Mouse (Mus musculus) kidney, embryonic 16.5 days (tissue): ENCODE results near the gene Ccdc170. TPM values are rescaled to one million over a fixed set of nuclear protein-coding genes. Genes with fewer than 3 reads are reported as not detected.
A peak's percentile ranks its signal among the peaks of the same experiment; 100 is the strongest.

Experiments
- ATAC-seq: fragments of 200-750 bp; cut with Nextera tagmentation; 2 replicates; pipeline ENCODE4 v1.8.0; 2017; ENCODE audit warnings: moderate TSS enrichment; ENCODE audit not compliant: low FRiP score, low TSS enrichment
- H3K27ac ChIP-seq: fragments of 300-500 bp; sonication (generic); 2 replicates; pipeline ENCODE4 v1.5.1; 2014; ENCODE audit warnings: low read length
- H3K27me3 ChIP-seq: fragments of 300-500 bp; sonication (generic); 2 replicates; pipeline ENCODE4 v1.6.1; 2014; ENCODE audit warnings: low read length, control low read depth, mixed read lengths; ENCODE audit not compliant: insufficient read depth
- H3K36me3 ChIP-seq: fragments of 300-500 bp; sonication (generic); 2 replicates; pipeline ENCODE4 v1.6.1; 2014; ENCODE audit warnings: low read length, control low read depth, mixed read lengths; ENCODE audit not compliant: insufficient read depth
- H3K4me1 ChIP-seq: fragments of 300-500 bp; sonication (generic); 2 replicates; pipeline ENCODE4 v1.6.1; 2014; ENCODE audit warnings: low read length, control low read depth, mixed read lengths; ENCODE audit not compliant: insufficient read depth
- H3K4me2 ChIP-seq: fragments of 300-500 bp; sonication (generic); replicated peaks from 2 replicates; pipeline ENCODE4 v1.6.1; 2014; ENCODE audit warnings: low read depth, low read length
- H3K4me3 ChIP-seq: fragments of 300-500 bp; sonication (generic); 2 replicates; pipeline ENCODE4 v1.5.1; 2014; ENCODE audit warnings: mild to moderate bottlenecking, low read length
- H3K9ac ChIP-seq: fragments of 300-500 bp; sonication (generic); replicated peaks from 2 replicates; pipeline ENCODE4 v1.6.1; 2014; ENCODE audit warnings: low read length
- H3K9me3 ChIP-seq: fragments of 300-500 bp; sonication (generic); 2 replicates; pipeline ENCODE4 v1.6.1; 2016; ENCODE audit warnings: low read length, control low read depth
- WGBS: fragments of 180-500 bp; shearing (Covaris S2); extraction: QIAGEN DNeasy Blood & Tissue Kit; methylation state at CpG from one replicate; pipeline ENCODE4 v1.1.7; 2014; 5-methylcytosine and 5-hydroxymethylcytosine counted together
- polyA plus RNA-seq: library from polyadenylated mRNA; unstranded; fragments of >200 nt; fragmentation: Nextera tagmentation; extraction: Ambion mirVana; gene quantifications from 2 replicates; pipeline ENCODE4 v1.2.1, GENCODE M21; 2015

The Ccdc170 gene
- polyA plus RNA-seq, 1 experiment from 2014 or later: 2.2 TPM

DNA sequence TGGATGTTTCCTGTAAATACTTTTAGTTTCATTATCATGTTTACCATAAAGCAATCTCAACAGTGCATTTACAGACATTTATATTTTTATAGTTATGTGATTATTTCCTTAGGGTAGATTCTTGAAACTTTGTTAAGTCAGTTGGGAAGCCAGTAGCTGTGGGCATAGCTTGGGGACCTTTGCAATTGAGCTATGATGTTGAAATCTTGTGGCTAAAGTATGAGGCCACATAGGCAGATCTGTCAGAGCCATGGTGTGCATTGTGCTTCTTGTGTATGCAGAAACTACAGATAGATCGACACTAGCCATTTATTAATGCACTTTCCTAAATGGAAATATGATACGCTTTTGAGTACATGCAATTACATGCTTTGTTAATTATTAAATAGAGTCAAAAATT lies 35.3 kb downstream of the Ccdc170 start:
- no peaks in the 10 kb centered on the region for H3K36me3 ChIP-seq
- peaks cover 4% of the 10 kb centered on the region for H3K9me3 ChIP-seq
- H3K4me1 ChIP-seq: no peaks in the 10 kb centered on the region
- H3K4me2 ChIP-seq: no peak overlapping the region
- ATAC-seq: no peak
- H3K9ac ChIP-seq: no peak overlapping the region
- no peak overlapping the region for H3K27ac ChIP-seq
- no peaks in the 10 kb centered on the region for H3K27me3 ChIP-seq
- 82% methylated on average over 2 of the region's 2 CpGs for WGBS
- no peak overlapping the region for H3K4me3 ChIP-seq

DNA sequence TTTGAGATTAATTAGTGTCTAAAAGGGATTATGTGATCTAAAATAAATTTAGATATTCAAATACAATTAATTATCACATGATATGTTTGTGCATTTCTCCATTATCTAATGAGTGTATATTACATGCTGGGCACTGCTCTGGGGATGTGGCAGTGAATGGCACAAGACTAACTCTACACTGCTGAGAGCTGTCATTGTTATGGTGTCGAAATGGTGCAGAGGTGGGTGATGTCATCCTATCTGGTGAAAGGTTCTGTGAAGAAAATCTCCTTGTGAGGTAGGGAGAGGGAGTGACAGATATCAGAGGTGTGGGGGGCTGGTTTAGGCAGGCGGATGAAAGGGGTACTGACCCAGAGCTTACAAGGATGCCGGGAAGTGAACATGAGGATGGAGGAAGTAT lies 37.3 kb downstream of the Ccdc170 start:
- WGBS: 86% methylated on average over 3 of the region's 3 CpGs
- no peak overlapping the region for H3K4me3 ChIP-seq
- H3K9ac ChIP-seq: no peak overlapping the region

DNA sequence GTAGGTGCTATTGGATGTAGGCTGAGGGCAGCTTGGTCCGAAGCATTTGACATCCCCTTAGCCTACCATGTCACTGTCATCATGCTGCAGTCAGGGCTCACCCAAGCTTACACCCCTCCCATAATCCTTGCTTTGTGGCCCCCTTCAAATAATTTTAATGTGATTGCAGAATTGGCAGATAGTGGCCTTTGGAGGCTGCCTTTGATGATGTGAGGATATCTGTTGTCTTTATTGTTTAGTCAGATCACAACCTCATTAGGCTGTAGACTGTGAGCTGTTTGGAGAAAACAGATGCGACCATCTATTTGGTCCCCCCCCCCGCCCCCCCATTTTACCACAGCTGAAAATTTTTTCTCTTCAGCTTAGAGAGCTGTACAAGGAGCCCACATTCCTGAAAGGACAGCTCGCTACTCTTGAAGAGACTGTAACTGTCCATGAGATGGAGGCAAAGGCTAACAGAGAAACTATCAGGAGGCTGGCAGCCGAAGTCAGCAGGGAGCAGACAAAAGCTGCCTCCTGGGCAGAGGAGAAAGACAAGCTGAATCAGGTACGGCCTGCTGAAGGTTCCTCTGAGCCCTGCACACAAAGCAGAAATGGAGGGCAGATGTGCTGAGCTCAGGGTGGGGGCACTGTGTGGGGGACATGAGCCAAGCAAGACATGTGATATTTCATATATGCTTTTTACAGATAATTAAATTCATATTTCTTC lies 38.2 kb downstream of the Ccdc170 start:
- Histone ChIP-seq H3K4me3 (no peak overlapping the region), H3K4me1 (no peaks in the 10 kb centered on the region), H3K9me3 (peaks cover 4% of the 10 kb centered on the region), H3K27me3 (no peaks in the 10 kb centered on the region), H3K27ac (no peak overlapping the region), H3K36me3 (no peaks in the 10 kb centered on the region), H3K4me2 (no peak overlapping the region), H3K9ac (no peak overlapping the region)
- WGBS: 50% methylated on average over 6 of the region's 6 CpGs
- ATAC-seq: peak; percentile 62

More for the DNA sequence above, 37.3 kb downstream of the Ccdc170 start:
- Histone ChIP-seq H3K4me2 (no peak overlapping the region), H3K4me1 (no peaks in the 10 kb centered on the region), H3K36me3 (no peaks in the 10 kb centered on the region), H3K27me3 (no peaks in the 10 kb centered on the region), H3K27ac (no peak overlapping the region), H3K9me3 (peaks cover 4% of the 10 kb centered on the region)
- ATAC-seq: no peak

DNA sequence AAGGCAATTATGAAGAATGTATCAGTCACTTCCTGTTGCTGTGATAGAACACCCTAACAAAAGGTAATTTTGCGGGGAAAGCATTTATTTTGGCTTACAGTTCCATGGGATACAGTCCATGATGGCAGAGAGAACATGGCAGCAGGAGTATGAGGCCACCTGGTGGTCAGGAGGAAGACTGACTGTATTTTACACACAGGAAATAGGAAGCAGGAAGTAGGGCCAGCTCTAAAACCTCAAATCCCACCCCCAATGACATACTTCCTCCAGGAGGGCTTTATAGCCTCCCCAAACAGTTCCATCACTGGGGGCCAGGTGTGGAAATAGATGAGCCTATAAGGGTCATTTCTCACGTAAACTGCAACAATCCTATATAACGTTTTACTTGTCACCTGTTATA lies 39.8 kb downstream of the Ccdc170 start:
- Histone ChIP-seq H3K9me3 (peaks cover 4% of the 10 kb centered on the region), H3K4me1 (no peaks in the 10 kb centered on the region), H3K9ac (no peak overlapping the region), H3K36me3 (no peaks in the 10 kb centered on the region), H3K4me3 (no peak overlapping the region), H3K4me2 (no peak overlapping the region), H3K27me3 (no peaks in the 10 kb centered on the region), H3K27ac (no peak overlapping the region)
- no peak for ATAC-seq
- WGBS: 92% methylated on average over 3 of the region's 3 CpGs

DNA sequence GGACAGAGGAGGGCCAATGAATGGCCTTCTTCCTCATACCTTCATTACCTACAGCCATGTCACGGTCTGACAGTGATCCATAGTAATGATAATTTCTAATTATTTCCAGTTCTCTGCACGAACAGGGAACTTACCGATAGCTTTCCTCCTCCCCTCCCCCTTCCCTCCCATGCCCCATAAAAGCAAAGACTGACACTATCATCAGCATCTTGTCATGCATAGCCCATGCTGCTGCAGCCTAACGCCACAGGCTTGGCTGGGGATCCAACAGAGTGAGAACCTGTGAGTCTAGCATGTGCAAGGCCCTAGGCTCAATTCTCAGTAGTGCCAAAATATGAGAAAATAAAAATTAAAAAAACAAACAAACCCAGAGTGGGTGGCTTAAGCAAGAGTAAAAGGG lies 40.8 kb downstream of the Ccdc170 start:
- H3K36me3 ChIP-seq: no peaks in the 10 kb centered on the region
- peaks cover 2% of the 10 kb centered on the region; the same call in 1 of the 2 replicates for H3K4me1 ChIP-seq
- peak; percentile 69; the same call in 1 of the 2 replicates for ATAC-seq
- no peak overlapping the region for H3K4me2 ChIP-seq
- no peak overlapping the region for H3K9ac ChIP-seq
- H3K4me3 ChIP-seq: no peak overlapping the region
- peaks cover 4% of the 10 kb centered on the region for H3K9me3 ChIP-seq
- 57% methylated on average over 4 of the region's 4 CpGs for WGBS
- no peaks in the 10 kb centered on the region for H3K27me3 ChIP-seq
- H3K27ac ChIP-seq: no peak overlapping the region

DNA sequence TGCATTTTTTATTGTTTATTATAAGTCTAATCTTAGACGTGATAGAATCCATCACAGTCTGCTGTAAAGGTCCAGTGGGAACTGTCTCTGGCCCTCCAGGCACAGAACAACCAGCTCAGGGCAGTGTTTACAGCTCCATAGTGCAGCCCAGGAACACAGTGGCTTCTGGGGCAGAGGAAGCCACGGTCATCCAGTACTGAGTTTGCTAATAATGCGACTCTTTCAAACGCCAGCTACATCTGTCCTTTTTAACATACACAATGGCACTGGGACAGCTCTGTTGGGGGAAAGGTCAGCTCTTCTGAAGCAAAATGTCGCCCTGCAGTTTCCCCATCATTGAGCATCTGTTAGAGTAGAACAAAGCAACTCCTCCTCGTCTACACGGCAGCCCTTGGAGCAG lies 45.7 kb downstream of the Ccdc170 start:
- Histone ChIP-seq H3K27me3 (no peaks in the 10 kb centered on the region), H3K36me3 (no peaks in the 10 kb centered on the region), H3K9ac (no peak overlapping the region), H3K9me3 (no peaks in the 10 kb centered on the region), H3K27ac (peak overlapping the region; percentile 36; the same call in 1 of the 2 replicates), H3K4me3 (no peak overlapping the region), H3K4me1 (peaks cover 21% of the 10 kb centered on the region), H3K4me2 (no peak overlapping the region)
- 34% methylated on average over 7 of the region's 7 CpGs for whole genome bisulfite sequencing
- ATAC-seq: no peak

DNA sequence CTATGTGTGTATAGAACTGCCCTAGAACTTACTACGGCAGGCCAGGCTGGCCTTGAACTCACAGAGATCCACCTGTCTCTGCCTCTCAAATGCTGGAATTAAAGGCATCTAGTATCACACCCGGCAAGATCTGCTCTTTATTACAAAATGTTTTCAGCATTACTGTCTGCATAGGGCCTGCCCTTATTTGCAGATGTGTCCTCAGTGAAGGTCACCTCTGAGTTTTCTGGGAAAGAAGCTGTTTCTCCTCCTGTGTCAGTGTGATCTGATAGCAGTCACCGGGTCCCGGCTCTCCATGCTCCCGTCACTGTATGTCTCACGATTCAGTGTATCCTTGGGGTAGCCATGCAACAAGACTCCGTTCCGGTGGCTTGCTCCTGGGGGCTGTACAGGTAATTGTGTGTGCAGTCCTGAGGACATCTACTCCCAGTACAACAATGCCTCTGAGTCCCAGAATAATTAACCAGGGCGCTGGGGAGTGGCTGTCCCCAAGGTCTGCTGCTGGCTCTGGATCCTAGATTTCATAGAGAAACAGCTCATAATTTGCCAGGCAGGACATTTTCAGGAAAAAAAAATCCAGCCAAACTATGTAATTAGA lies 48.4 kb downstream of the Ccdc170 start:
- WGBS: 49% methylated on average over 9 of the region's 9 CpGs
- Histone ChIP-seq H3K9me3 (no peaks in the 10 kb centered on the region), H3K4me1 (peaks cover 21% of the 10 kb centered on the region), H3K27me3 (no peaks in the 10 kb centered on the region), H3K4me3 (no peak overlapping the region), H3K27ac (peak overlapping the region; percentile 87), H3K4me2 (no peak overlapping the region), H3K36me3 (no peaks in the 10 kb centered on the region), H3K9ac (no peak overlapping the region)
- ATAC-seq: peak; percentile 92

DNA sequence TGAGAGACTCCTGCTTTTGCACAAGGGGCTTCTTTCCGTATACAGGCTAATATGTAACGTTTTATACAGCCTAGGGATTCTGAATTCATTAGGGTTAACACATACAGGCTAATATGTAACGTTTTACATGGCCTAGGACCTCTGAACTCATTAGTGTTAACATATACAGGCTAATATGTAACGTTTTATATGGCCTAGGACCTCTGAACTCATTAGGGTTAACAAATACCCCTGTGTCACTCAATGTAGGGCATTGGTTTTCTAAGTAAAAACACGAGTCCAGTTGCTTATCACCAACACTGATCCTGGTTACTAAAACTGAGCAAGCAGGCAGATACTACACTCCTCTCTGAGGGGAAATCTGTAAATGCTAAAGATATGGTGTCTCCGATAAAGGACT lies 49.6 kb downstream of the Ccdc170 start:
- no peaks in the 10 kb centered on the region for H3K9me3 ChIP-seq
- no peak overlapping the region for H3K4me3 ChIP-seq
- H3K27ac ChIP-seq: peak overlapping the region; percentile 76
- no peak overlapping the region for H3K4me2 ChIP-seq
- peaks cover 21% of the 10 kb centered on the region for H3K4me1 ChIP-seq
- H3K36me3 ChIP-seq: no peaks in the 10 kb centered on the region
- peak; percentile 76; the same call in 1 of the 2 replicates for ATAC-seq
- WGBS: 55% methylated on average over 6 of the region's 6 CpGs
- no peak overlapping the region for H3K9ac ChIP-seq
- no peaks in the 10 kb centered on the region for H3K27me3 ChIP-seq

DNA sequence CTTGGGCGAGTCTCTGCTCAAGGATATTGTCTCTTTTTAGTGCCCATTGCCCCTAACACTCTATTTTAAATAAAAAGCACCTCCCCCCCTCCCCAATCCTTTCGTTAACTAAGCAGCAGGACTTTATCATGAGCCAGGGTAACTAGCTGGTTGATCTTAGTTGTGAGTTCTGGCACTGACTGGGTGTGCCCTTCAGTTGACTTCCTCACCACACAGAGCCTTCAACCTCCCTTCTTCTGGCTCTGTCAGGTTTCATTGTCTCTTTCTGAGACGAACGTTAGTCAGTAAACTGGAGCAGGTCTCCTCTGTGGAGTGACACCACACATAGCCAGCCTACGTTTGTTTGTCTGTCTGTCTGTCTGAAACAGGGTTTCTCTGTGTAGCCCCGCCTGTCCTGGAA lies 50.4 kb downstream of the Ccdc170 start:
- H3K36me3 ChIP-seq: no peaks in the 10 kb centered on the region
- 62% methylated on average over 6 of the region's 6 CpGs for WGBS

DNA sequence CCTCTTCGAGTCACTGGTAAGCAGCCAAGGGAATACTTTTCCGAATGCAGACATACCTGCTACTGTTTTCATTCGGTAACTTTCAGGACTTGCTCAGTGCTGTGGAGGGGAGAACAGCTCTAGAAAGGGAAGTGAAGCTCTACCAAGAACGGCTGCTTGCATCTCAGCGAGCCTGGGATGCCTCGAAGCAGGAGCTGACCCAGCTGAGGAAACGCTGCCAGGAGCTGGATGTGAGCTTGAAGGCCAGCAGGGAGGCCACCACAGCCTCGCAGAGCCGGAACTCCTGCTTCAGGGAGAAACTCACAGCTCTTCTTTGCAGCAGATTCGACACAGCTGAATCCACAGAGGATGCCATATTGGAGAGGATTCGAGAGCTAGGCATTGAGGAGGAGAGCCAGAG lies 51.6 kb downstream of the Ccdc170 start:
- ATAC-seq: no peak
- 72% methylated on average over 11 of the region's 11 CpGs for WGBS
- no peak overlapping the region for H3K9ac ChIP-seq

More for the DNA sequence above, 50.4 kb downstream of the Ccdc170 start:
- Histone ChIP-seq H3K4me3 (no peak overlapping the region), H3K4me1 (peaks cover 25% of the 10 kb centered on the region), H3K27ac (peak overlapping the region; percentile 76), H3K4me2 (no peak overlapping the region), H3K27me3 (no peaks in the 10 kb centered on the region), H3K9me3 (no peaks in the 10 kb centered on the region), H3K9ac (no peak overlapping the region)
- ATAC-seq: no peak

More for the DNA sequence above, 51.6 kb downstream of the Ccdc170 start:
- Histone ChIP-seq H3K27me3 (no peaks in the 10 kb centered on the region), H3K4me3 (no peak overlapping the region), H3K36me3 (no peaks in the 10 kb centered on the region), H3K4me1 (peaks cover 17% of the 10 kb centered on the region), H3K27ac (peak overlapping the region; percentile 32; the same call in 1 of the 2 replicates), H3K9me3 (no peaks in the 10 kb centered on the region), H3K4me2 (no peak overlapping the region)
